Comparison of ENCODE assay signal across 20 mouse cellular contexts in the genomic region with DNA sequence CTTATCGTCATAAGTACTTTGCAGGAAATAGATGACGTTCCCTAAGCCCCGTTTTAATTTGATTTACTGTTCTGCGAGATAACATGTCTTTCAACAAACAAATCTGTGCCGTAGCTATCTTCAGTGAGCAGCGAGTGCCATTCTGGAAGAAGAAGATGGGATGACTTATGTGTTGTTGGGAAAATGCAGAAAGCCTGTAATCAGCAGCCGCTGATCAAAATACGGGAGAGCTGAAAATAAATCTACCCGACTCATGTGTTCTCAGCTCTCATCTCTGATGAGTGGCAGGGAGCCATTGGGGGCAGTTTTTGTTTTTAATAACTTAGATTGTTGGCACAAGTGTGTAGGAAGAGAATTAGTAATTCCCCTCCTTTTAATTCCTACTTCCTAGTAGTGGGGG. TPM values are rescaled to one million over a fixed set of nuclear protein-coding genes. Genes with fewer than 3 reads are reported as not detected.
A peak's percentile ranks its signal among the peaks of the same experiment; 100 is the strongest.
DNase-seq lines count a peak whose midpoint lies in the region; TF ChIP-seq lines count a peak whose summit lies in the region.
"Had no signal": no experiment of that assay in that cellular context is flagged by ENCODE, and none has a peak within 500 bp of the region (broad histone marks: within the 10 kb centered on the region; RNA-seq: fewer than 3 reads in every experiment).

No protein-coding gene starts in this region.

- TF ChIP-seq CTCF in layer of hippocampus, adult 2 months (conservative IDR thresholded peaks at IDR 0.05), result no peak

- 0 out of 2 replicates have a peak overlapping the region, but pooled peaks have one; percentile 10 for H3K27ac ChIP-seq in layer of hippocampus, adult 2 months
- H3K27ac ChIP-seq: embryonic facial prominence, embryonic 10.5 days; embryonic facial prominence, embryonic 12.5 days; forebrain, embryonic 13.5 days; forebrain, embryonic 15.5 days had no signal

- peak; percentile 65 for DNase-seq in heart, adult 11 months
- no peak for DNase-seq in heart, postnatal 10 days
- DNase-seq in layer of hippocampus, adult 2 months (ENCODE audit: low spot score in 2 of 2), result no peak
- DNase-seq in layer of hippocampus, postnatal 10 days (ENCODE audit: low spot score in 2 of 2), result no peak
- no peak for DNase-seq in left cerebral cortex, postnatal 36 days (ENCODE audit: low spot score in 2 of 2)
- DNase-seq: adrenal gland, adult 2 months; adrenal gland, postnatal 10 days; adrenal gland, postnatal 25 days; cerebellum, adult 11-12 months; cerebellum, adult 2 months; cerebellum, adult 9-10 months; cerebellum, postnatal 10 days; cerebellum, postnatal 25 days; forebrain, postnatal 0 days had no signal

- H3K4me3 ChIP-seq in layer of hippocampus, adult 2 months, result no peak overlapping the region
- H3K4me3 ChIP-seq: embryonic facial prominence, embryonic 10.5 days; embryonic facial prominence, embryonic 12.5 days; forebrain, embryonic 13.5 days; forebrain, embryonic 15.5 days had no signal

- intact Hi-C loops in heart, postnatal 10 days (cut with DNase I), result no loop called here
- intact Hi-C loops in left cerebral cortex, postnatal 36 days (cut with DNase I), result no loop called here

RNA-seq across cellular contexts. Expression of gene Lrrtm3, which starts 26.4 kb away (rescaled TPM):
- under 1 TPM; 0.19 to 0.52 TPM for total RNA-seq in heart, postnatal 10 days (2021)
- 10 to 100 TPM; 18.2 to 21.1 TPM for total RNA-seq in layer of hippocampus, adult 2 months (2021)
- total RNA-seq in layer of hippocampus, postnatal 10 days (2021), result 10 to 100 TPM; 19.4 to 26.8 TPM
- 10 to 100 TPM; 72.2 to 78.1 TPM for total RNA-seq in left cerebral cortex, postnatal 36 days (2021)
- total RNA-seq: ES-E14, MEL had no signal

Comparison
In these comparisons a context has a peak if more than half of its experiments do, and no peak if none do; other contexts are left out.
1. RNA of gene Lrrtm3, which starts 26.4 kb away (total RNA-seq): 72.2 to 78.1 TPM in left cerebral cortex, postnatal 36 days, 19.4 to 26.8 TPM in layer of hippocampus, postnatal 10 days and 18.2 to 21.1 TPM in layer of hippocampus, adult 2 months; 0.19 to 0.52 TPM in heart, postnatal 10 days; every median in the first group is over 10 times any median in the second.